Mouse (Mus musculus) kidney, embryonic 14.5 days (tissue): ENCODE results near the gene Gm13030. TPM values are rescaled to one million over a fixed set of nuclear protein-coding genes. Genes with fewer than 3 reads are reported as not detected.
"Not testable (repeated sequence)": the region's sequence is repeated elsewhere in the genome, so short reads cannot be mapped to it uniquely, and the experiment has no call there.

Experiments
- ATAC-seq: fragments of 200-750 bp; cut with Nextera tagmentation; 2 replicates; pipeline ENCODE4 v1.8.0; 2017; ENCODE audit warnings: moderate number of reproducible peaks, mild to moderate bottlenecking, moderate TSS enrichment, moderate library complexity; ENCODE audit not compliant: low FRiP score, low TSS enrichment
- H3K27ac ChIP-seq: fragments of 300-500 bp; sonication (generic); 2 replicates; pipeline ENCODE4 v1.5.1; 2014; ENCODE audit warnings: low read depth, mild to moderate bottlenecking, low read length, moderate library complexity, mixed read lengths
- H3K27me3 ChIP-seq: fragments of 300-500 bp; sonication (generic); 2 replicates; pipeline ENCODE4 v1.6.1; 2014; ENCODE audit warnings: mild to moderate bottlenecking, low read length; ENCODE audit not compliant: control insufficient read depth, insufficient read depth
- H3K36me3 ChIP-seq: fragments of 300-500 bp; sonication (generic); 2 replicates; pipeline ENCODE4 v1.6.1; 2014; ENCODE audit warnings: low read length, mixed read lengths; ENCODE audit not compliant: control insufficient read depth, insufficient read depth
- H3K4me1 ChIP-seq: fragments of 300-500 bp; sonication (generic); 2 replicates; pipeline ENCODE4 v1.6.1; 2014; ENCODE audit warnings: low read length, mixed read lengths; ENCODE audit not compliant: control insufficient read depth, insufficient read depth
- H3K4me2 ChIP-seq: fragments of 300-500 bp; sonication (generic); replicated peaks from 2 replicates; pipeline ENCODE4 v1.6.1; 2014; ENCODE audit warnings: low read depth, mild to moderate bottlenecking, low read length
- H3K4me3 ChIP-seq: fragments of 300-500 bp; sonication (generic); 2 replicates; pipeline ENCODE4 v1.5.1; 2014; ENCODE audit warnings: mild to moderate bottlenecking, low read length
- H3K9ac ChIP-seq: fragments of 300-500 bp; sonication (generic); 2 replicates; pipeline ENCODE4 v1.6.1; 2014; ENCODE audit warnings: low read depth, mild to moderate bottlenecking, low read length, moderate library complexity
- H3K9me3 ChIP-seq: fragments of 300-500 bp; sonication (generic); 2 replicates; pipeline ENCODE4 v1.6.1; 2016; ENCODE audit warnings: low read length; ENCODE audit not compliant: control insufficient read depth
- WGBS: fragments of 180-500 bp; shearing (Covaris S2); extraction: QIAGEN DNeasy Blood & Tissue Kit; methylation state at CpG from one replicate; pipeline ENCODE4 v1.1.7; 2014; 5-methylcytosine and 5-hydroxymethylcytosine counted together
- polyA plus RNA-seq: library from polyadenylated mRNA; unstranded; fragments of >200 nt; fragmentation: Nextera tagmentation; extraction: Ambion mirVana; gene quantifications from 2 replicates; pipeline ENCODE4 v1.2.1, GENCODE M21; 2014

The Gm13030 gene
- polyA plus RNA-seq, 1 experiment from 2014 or later, result not detected

GRCm38 (mm10) chr4:138893789-138894188 lies 20.0 kb upstream of the Gm13030 start:
- H3K9me3 ChIP-seq, H3K9ac ChIP-seq, H3K4me3 ChIP-seq, H3K4me2 ChIP-seq, H3K27ac ChIP-seq, H3K4me1 ChIP-seq, H3K27me3 ChIP-seq, ATAC-seq: not testable (repeated sequence)
- 88% methylated on average over 11 of the region's 11 CpGs for WGBS
- H3K36me3 ChIP-seq, result peaks cover 50% of the 10 kb centered on the region

- Histone ChIP-seq H3K36me3 (peaks cover 39% of the 10 kb centered on the region), H3K4me2 (no peak overlapping the region), H3K27me3 (no peaks in the 10 kb centered on the region), H3K9ac (no peak overlapping the region), H3K4me3 (no peak overlapping the region), H3K9me3 (no peaks in the 10 kb centered on the region), H3K27ac (no peak overlapping the region), H3K4me1 (no peaks in the 10 kb centered on the region)
- WGBS, result 64% methylated on average over 6 of the region's 6 CpGs
- ATAC-seq, result no peak
Measured at GRCm38 (mm10) chr4:138892655-138893054, 18.9 kb upstream of the Gm13030 start.

- no peak overlapping the region for H3K4me3 ChIP-seq
- peaks cover 16% of the 10 kb centered on the region for H3K36me3 ChIP-seq
- no peaks in the 10 kb centered on the region for H3K9me3 ChIP-seq
- no peaks in the 10 kb centered on the region for H3K4me1 ChIP-seq
- H3K27ac ChIP-seq, result no peak overlapping the region
- ATAC-seq, result no peak
- H3K4me2 ChIP-seq, result no peak overlapping the region
- H3K27me3 ChIP-seq, result no peaks in the 10 kb centered on the region
- no peak overlapping the region for H3K9ac ChIP-seq
- WGBS, result 80% methylated on average over 8 of the region's 8 CpGs
Measured at GRCm38 (mm10) chr4:138889635-138890034, 15.9 kb upstream of the Gm13030 start.

GRCm38 (mm10) chr4:138889165-138889564 lies 15.4 kb upstream of the Gm13030 start:
- H3K27ac ChIP-seq, result no peak overlapping the region
- peaks cover 11% of the 10 kb centered on the region; the same call in 1 of the 2 replicates for H3K36me3 ChIP-seq
- no peaks in the 10 kb centered on the region for H3K27me3 ChIP-seq
- WGBS, result 64% methylated on average over 7 of the region's 7 CpGs
- H3K9me3 ChIP-seq, result no peaks in the 10 kb centered on the region
- ATAC-seq, result no peak
- H3K4me2 ChIP-seq, result no peak overlapping the region
- no peaks in the 10 kb centered on the region for H3K4me1 ChIP-seq
- H3K9ac ChIP-seq, result no peak overlapping the region
- H3K4me3 ChIP-seq, result no peak overlapping the region

- H3K27me3 ChIP-seq, result no peaks in the 10 kb centered on the region
- H3K36me3 ChIP-seq, result no peaks in the 10 kb centered on the region
- no peak overlapping the region for H3K9ac ChIP-seq
- H3K4me1 ChIP-seq, result peaks cover 2% of the 10 kb centered on the region; the same call in 1 of the 2 replicates
- H3K9me3 ChIP-seq, result no peaks in the 10 kb centered on the region
- H3K4me2 ChIP-seq, result no peak overlapping the region
- ATAC-seq, result 0 out of 2 replicates have a peak, but pooled peaks have one; percentile 43
- 18% methylated on average over 6 of the region's 6 CpGs for WGBS
- no peak overlapping the region for H3K4me3 ChIP-seq
- H3K27ac ChIP-seq, result no peak overlapping the region
Measured at GRCm38 (mm10) chr4:138884261-138884660, 10.5 kb upstream of the Gm13030 start.

- Histone ChIP-seq H3K4me1 (peaks cover 9% of the 10 kb centered on the region; the same call in 1 of the 2 replicates), H3K4me3 (no peak overlapping the region), H3K9ac (0 out of 2 replicates have a peak overlapping the region, but pooled peaks have one; percentile 2), H3K27ac (no peak overlapping the region), H3K4me2 (peak overlapping the region; percentile 38), H3K9me3 (no peaks in the 10 kb centered on the region), H3K36me3 (no peaks in the 10 kb centered on the region), H3K27me3 (no peaks in the 10 kb centered on the region)
- ATAC-seq, result no peak
- WGBS, result 15% methylated on average over 15 of the region's 16 CpGs
Measured at GRCm38 (mm10) chr4:138882179-138882578, 8.4 kb upstream of the Gm13030 start.

GRCm38 (mm10) chr4:138880811-138881584 lies 7.2 kb upstream of the Gm13030 start:
- Histone ChIP-seq H3K36me3 (no peaks in the 10 kb centered on the region), H3K4me1 (peaks cover 9% of the 10 kb centered on the region; the same call in 1 of the 2 replicates), H3K27me3 (no peaks in the 10 kb centered on the region), H3K9me3 (no peaks in the 10 kb centered on the region), H3K27ac (no peak overlapping the region), H3K4me2 (no peak overlapping the region), H3K9ac (no peak overlapping the region), H3K4me3 (no peak overlapping the region)
- ATAC-seq, result no peak
- WGBS, result 82% methylated on average over 7 of the region's 7 CpGs

- Histone ChIP-seq H3K4me1 (peaks cover 9% of the 10 kb centered on the region; the same call in 1 of the 2 replicates), H3K27me3 (no peaks in the 10 kb centered on the region), H3K27ac (no peak overlapping the region), H3K4me3 (no peak overlapping the region), H3K4me2 (no peak overlapping the region), H3K9me3 (no peaks in the 10 kb centered on the region), H3K9ac (no peak overlapping the region), H3K36me3 (no peaks in the 10 kb centered on the region)
- WGBS, result 74% methylated on average over 11 of the region's 11 CpGs
- ATAC-seq, result no peak
Measured at GRCm38 (mm10) chr4:138879808-138880207, 6.0 kb upstream of the Gm13030 start.

- no peak overlapping the region for H3K27ac ChIP-seq
- H3K36me3 ChIP-seq, result no peaks in the 10 kb centered on the region
- no peak for ATAC-seq
- no peak overlapping the region for H3K4me2 ChIP-seq
- H3K27me3 ChIP-seq, result no peaks in the 10 kb centered on the region
- H3K9me3 ChIP-seq, result no peaks in the 10 kb centered on the region
- H3K9ac ChIP-seq, result no peak overlapping the region
- peaks cover 9% of the 10 kb centered on the region; the same call in 1 of the 2 replicates for H3K4me1 ChIP-seq
- WGBS, result 35% methylated on average over 8 of the region's 8 CpGs
- H3K4me3 ChIP-seq, result no peak overlapping the region
Measured at GRCm38 (mm10) chr4:138878783-138879182, 5.0 kb upstream of the Gm13030 start.
